Mouse (Mus musculus) hindbrain, embryonic 10.5 days (tissue): ENCODE results near the gene Rcc2. TPM values are rescaled to one million over a fixed set of nuclear protein-coding genes. Genes with fewer than 3 reads are reported as not detected.
A peak's percentile ranks its signal among the peaks of the same experiment; 100 is the strongest.

Source experiments
- DNase-seq: peaks from one replicate; pipeline ENCODE4 v3.0.0-alpha.2; 2017; ENCODE audit warnings: low spot score
- H3K27ac ChIP-seq: fragments of 300-500 bp; sonication (generic); 2 replicates; pipeline ENCODE4 v1.5.1; 2016; ENCODE audit warnings: mild to moderate bottlenecking, moderate library complexity
- H3K27me3 ChIP-seq: fragments of 300-500 bp; sonication (generic); 2 replicates; pipeline ENCODE4 v1.6.1; 2016; ENCODE audit warnings: mild to moderate bottlenecking; ENCODE audit not compliant: poor library complexity, insufficient read depth, severe bottlenecking
- H3K36me3 ChIP-seq: fragments of 300-500 bp; sonication (generic); 2 replicates; pipeline ENCODE4 v1.6.1; 2016; ENCODE audit warnings: mild to moderate bottlenecking, moderate library complexity
- H3K4me1 ChIP-seq: fragments of 300-500 bp; sonication (generic); replicated peaks from 2 replicates; pipeline ENCODE4 v1.6.1; 2016; ENCODE audit warnings: mild to moderate bottlenecking
- H3K4me3 ChIP-seq: fragments of 300-500 bp; sonication (generic); 2 replicates; pipeline ENCODE4 v1.5.1; 2016; ENCODE audit warnings: mild to moderate bottlenecking, moderate library complexity
- H3K9me3 ChIP-seq: fragments of 300-500 bp; sonication (generic); 2 replicates; pipeline ENCODE4 v1.6.1; 2016; ENCODE audit warnings: mild to moderate bottlenecking, moderate library complexity
- WGBS: fragments of 180-500 bp; shearing (Covaris S2); methylation state at CpG from one replicate; pipeline ENCODE4 v1.1.7; 2016; 5-methylcytosine and 5-hydroxymethylcytosine counted together
- polyA plus RNA-seq: library from polyadenylated mRNA; unstranded; fragments of >200 nt; fragmentation: Nextera tagmentation; extraction: Ambion mirVana; gene quantifications from 2 replicates; pipeline ENCODE4 v1.2.1, GENCODE M21; 2016

Rcc2 gene
- polyA plus RNA-seq, 1 experiment from 2014 or later, result 33.9 TPM

- DNase-seq, result peak; percentile 27
- WGBS, result 38% methylated on average over 12 of the region's 12 CpGs
- H3K36me3 ChIP-seq, result no peaks in the 10 kb centered on the region
- no peaks in the 10 kb centered on the region for H3K27me3 ChIP-seq
- H3K4me3 ChIP-seq, result no peak overlapping the region
- no peaks in the 10 kb centered on the region for H3K9me3 ChIP-seq
- peaks cover 13% of the 10 kb centered on the region for H3K4me1 ChIP-seq
- H3K27ac ChIP-seq, result peak overlapping the region; percentile 82
Measured at GRCm38 (mm10) chr4:140673527-140674264, 26.6 kb upstream of the Rcc2 start.

- H3K9me3 ChIP-seq, result no peaks in the 10 kb centered on the region
- WGBS, result 32% methylated on average over 13 of the region's 13 CpGs
- no peaks in the 10 kb centered on the region for H3K27me3 ChIP-seq
- H3K4me1 ChIP-seq, result peaks cover 14% of the 10 kb centered on the region
- no peaks in the 10 kb centered on the region for H3K36me3 ChIP-seq
- H3K27ac ChIP-seq, result peak overlapping the region; percentile 62
- DNase-seq, result peak; percentile 86
- no peak overlapping the region for H3K4me3 ChIP-seq
Measured at GRCm38 (mm10) chr4:140674345-140674926, 25.9 kb upstream of the Rcc2 start.

GRCm38 (mm10) chr4:140679038-140679437 lies 21.3 kb upstream of the Rcc2 start:
- Histone ChIP-seq H3K27me3 (no peaks in the 10 kb centered on the region), H3K36me3 (no peaks in the 10 kb centered on the region), H3K4me1 (peaks cover 18% of the 10 kb centered on the region), H3K27ac (0 out of 2 replicates have a peak overlapping the region, but pooled peaks have one; percentile 72), H3K4me3 (no peak overlapping the region), H3K9me3 (no peaks in the 10 kb centered on the region)
- DNase-seq, result peak; percentile 70
- 17% methylated on average over 5 of the region's 5 CpGs for WGBS

DNA sequence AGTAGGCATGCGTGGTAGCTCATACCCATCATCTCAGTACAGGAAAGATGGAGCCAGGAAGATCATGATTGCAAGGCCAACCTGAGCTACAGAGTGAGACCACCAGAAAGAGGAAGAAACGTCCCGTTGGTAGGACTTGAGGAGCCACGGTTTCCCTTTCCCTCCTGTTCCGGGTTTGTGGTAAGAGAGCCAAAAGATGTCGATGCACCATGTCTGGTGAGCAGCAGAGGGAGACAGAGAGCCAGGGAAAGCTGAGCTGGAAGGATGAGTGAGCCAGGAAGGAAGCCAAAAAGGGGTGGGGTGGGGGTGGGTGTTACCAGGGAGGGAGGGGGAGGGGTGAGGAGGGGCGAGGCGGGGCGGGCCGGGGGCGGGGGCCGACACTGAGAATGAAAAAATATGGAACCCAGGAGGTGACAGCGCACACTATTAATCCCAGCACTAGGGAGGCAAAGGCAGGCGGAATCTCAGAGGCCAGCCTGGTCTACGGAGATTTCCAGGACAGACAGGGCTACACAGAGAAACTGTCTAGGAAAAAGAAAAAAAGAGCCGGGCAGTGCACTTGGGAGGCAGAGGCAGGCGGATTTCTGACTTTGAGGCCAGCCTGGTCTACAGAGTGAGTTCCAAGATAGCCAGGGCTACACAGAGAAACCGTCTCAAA lies 20.5 kb upstream of the Rcc2 start:
- Histone ChIP-seq H3K27ac (peak overlapping the region; percentile 72; the same call in 1 of the 2 replicates), H3K27me3 (no peaks in the 10 kb centered on the region), H3K4me3 (0 out of 2 replicates have a peak overlapping the region, but pooled peaks have one; percentile 0), H3K4me1 (peaks cover 21% of the 10 kb centered on the region), H3K9me3 (no peaks in the 10 kb centered on the region), H3K36me3 (no peaks in the 10 kb centered on the region)
- 30% methylated on average over 17 of the region's 18 CpGs for WGBS
- peak; percentile 79 for DNase-seq

DNA sequence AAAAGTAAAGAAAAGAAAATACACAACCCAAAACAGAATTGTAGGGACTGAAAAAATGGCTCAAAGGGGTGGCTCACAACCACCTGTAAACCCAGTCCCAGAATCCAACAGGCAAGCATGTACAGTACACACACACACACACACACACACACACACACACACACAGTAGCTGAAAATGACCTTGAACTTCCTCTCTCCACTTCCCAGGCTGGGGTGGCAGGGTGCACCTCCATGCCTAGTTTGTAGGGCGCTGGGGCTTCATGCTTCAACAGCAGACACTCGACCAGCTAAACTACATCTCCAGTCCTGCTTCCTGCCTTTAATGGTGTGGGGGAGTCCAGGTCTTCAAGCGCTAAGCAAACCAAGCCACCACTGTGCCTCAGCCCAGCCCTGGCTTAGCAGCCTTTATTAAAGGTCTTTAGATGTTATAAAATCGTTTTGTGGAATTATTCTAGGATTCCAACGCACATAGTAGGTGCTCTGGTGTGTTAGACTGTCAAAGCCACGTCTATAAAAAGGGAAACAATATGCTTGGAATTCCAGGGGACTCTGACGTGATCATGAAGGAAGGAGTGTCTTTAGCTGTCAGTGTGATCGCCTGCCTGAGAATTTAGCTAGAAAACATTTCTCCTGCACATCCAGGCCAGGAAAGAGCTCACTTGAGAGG lies 19.5 kb upstream of the Rcc2 start:
- Histone ChIP-seq H3K36me3 (no peaks in the 10 kb centered on the region), H3K4me3 (no peak overlapping the region), H3K27ac (no peak overlapping the region), H3K4me1 (peaks cover 27% of the 10 kb centered on the region), H3K27me3 (peaks cover 7% of the 10 kb centered on the region), H3K9me3 (no peaks in the 10 kb centered on the region)
- no peak for DNase-seq
- 68% methylated on average over 8 of the region's 8 CpGs for WGBS

DNA sequence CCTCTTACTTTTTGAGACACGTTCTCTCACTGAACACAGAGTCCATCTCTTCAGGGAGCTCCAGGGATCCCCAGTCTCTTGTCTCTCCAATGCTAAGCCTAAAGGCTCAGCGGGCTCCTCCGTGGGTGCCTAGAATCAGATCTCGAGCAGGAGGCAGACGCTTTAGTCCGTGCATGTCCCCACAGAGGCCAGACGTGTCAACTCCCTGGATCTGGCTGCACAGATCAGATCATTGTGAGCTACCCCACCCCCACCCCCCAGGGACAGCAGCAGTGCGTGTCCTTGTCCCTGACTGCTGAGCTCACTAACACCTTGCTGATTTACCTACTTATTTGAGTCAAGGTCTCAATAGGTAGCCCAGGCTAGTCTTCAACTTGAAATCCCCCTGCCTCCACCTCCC lies 16.7 kb upstream of the Rcc2 start:
- H3K4me1 ChIP-seq, result peaks cover 32% of the 10 kb centered on the region
- H3K36me3 ChIP-seq, result no peaks in the 10 kb centered on the region
- H3K27ac ChIP-seq, result peak overlapping the region; percentile 76
- H3K4me3 ChIP-seq, result no peak overlapping the region
- H3K9me3 ChIP-seq, result no peaks in the 10 kb centered on the region
- DNase-seq, result peak; percentile 18
- H3K27me3 ChIP-seq, result peaks cover 7% of the 10 kb centered on the region
- 45% methylated on average over 8 of the region's 8 CpGs for WGBS

DNA sequence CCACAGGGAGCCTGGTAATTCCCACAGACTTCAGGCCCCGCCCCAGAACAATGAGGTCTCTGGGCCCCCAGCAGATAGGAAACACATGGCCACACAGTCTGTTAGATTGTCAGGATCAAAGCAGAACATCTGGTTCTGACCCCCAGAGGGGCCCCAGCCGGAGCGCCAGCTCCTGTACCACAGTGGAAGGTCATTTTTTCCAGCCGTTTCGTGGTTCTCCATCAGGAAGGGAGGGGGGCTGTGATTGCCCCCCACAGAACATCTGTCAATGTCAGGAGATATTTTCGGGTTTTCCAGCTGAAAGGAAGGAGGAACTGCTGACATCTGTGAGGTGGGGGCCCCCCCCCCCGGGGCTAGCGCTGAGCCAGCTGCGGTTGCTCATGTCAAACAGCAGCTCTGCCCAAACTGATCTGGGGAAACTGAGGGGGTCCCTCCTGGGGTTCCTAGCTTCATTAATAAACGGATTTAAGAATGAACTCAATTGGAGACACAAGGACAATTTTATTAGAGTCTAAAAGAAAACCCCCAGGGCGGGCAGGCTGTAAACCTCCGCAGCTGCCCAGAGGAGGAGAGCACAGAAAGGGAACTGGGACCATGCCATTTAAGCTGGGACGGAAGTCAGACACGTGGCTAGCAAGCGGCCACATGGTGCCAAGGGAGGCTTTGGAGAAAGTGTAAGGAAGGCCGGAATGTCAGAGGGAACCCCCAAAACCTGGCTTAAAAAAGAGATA lies 16.0 kb upstream of the Rcc2 start:
- H3K27me3 ChIP-seq, result peaks cover 7% of the 10 kb centered on the region
- WGBS, result 21% methylated on average over 16 of the region's 16 CpGs
- no peaks in the 10 kb centered on the region for H3K36me3 ChIP-seq
- peak overlapping the region; percentile 76 for H3K27ac ChIP-seq
- H3K4me3 ChIP-seq, result peak overlapping the region; percentile 32
- H3K9me3 ChIP-seq, result no peaks in the 10 kb centered on the region
- DNase-seq, result peak; percentile 71
- H3K4me1 ChIP-seq, result peaks cover 32% of the 10 kb centered on the region

DNA sequence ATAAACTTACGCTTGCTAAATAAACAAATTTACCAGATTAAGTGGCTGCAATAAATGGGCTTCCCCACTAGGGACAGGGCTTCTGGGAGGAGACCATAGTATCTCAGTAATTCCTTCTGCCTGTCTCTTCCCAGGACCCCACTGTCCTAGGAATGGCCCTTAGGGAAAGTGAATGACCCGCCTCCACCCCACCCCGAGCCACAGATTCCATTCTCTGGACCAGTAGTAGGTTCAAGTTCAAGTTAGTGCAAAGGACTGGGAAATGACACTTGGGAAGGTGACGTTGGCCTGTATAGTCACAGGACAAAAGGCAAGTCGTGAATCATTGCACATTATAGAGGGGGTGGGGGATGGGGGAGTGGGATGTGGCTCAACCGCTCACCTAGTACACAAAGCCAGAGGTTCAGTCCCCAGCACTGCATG lies 15.4 kb upstream of the Rcc2 start:
- H3K36me3 ChIP-seq, result no peaks in the 10 kb centered on the region
- 48% methylated on average over 6 of the region's 6 CpGs for WGBS
- H3K4me1 ChIP-seq, result peaks cover 27% of the 10 kb centered on the region
- peaks cover 7% of the 10 kb centered on the region for H3K27me3 ChIP-seq
- no peak overlapping the region for H3K4me3 ChIP-seq
- no peaks in the 10 kb centered on the region for H3K9me3 ChIP-seq
- peak overlapping the region; percentile 76 for H3K27ac ChIP-seq
- peak; percentile 23 for DNase-seq

DNA sequence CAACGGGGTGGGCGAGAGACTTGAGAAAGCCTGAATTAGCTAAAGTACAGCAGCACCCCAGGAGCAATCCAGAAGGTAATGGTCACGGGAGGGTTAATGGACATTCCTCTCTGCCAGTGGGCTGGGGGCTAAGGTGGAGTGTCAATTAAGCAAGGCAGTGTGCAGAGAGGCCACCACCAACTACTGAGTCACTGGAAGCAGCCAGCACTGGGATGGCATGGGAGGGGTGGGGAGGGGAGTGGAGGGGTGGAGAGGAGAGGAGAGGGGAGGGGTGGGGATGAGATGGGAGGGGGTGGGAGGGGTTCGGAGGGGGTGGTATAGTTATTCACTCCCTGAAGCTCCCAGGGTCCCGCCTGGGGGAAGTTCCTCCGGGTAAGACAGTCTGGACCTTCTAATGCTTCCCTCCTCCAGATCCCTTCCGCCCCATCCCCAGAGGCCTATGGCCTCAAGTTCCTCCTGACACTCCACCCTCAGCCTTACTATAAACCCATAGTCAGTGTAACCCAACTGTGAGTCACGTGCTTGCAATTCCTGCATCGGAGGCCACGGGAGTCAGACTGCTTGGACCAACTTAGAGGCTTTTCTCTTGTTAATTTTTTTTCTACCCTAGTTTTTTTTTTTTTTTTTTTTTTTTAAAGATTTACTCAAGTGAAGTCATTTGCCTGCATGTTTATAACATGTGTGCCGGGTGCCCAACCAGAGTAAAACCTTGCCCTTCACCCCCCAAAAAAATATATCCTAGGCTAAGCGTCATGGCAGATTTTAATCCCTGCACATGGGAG lies 12.1 kb upstream of the Rcc2 start:
- H3K27me3 ChIP-seq, result peaks cover 7% of the 10 kb centered on the region
- DNase-seq, result no peak
- no peaks in the 10 kb centered on the region for H3K36me3 ChIP-seq
- H3K4me3 ChIP-seq, result no peak overlapping the region
- peaks cover 43% of the 10 kb centered on the region for H3K4me1 ChIP-seq
- 65% methylated on average over 12 of the region's 12 CpGs for WGBS
- no peak overlapping the region for H3K27ac ChIP-seq
- no peaks in the 10 kb centered on the region for H3K9me3 ChIP-seq

DNA sequence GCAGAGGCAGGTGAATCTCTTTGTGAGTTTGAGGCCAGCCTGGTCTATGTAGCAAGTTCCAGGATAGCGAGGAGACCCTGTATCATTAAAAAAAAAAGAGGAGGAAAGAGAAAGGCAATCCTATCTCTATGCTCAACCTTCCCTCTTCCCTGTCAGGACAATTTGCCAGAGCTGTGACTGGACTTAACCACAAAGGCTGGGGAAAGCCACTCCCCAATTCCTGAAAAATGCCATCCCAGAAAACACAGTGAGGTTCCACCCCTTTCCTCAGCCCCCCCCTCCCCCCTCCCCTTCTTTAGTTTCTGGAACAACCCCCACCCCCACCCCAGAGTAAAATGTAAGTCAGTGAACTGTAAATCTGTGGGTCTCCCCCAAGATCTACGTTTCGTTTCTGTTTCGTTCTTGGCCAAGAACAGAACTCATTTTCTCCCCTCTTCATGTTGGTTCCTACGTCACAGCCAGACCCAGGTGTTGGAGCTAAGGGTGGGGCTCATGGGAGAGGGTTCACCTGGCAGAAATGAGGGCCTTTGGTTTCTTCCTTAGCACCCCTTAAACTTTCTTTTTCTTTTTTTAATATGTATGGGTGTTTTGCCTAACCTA lies 11.4 kb upstream of the Rcc2 start:
- Histone ChIP-seq H3K27me3 (peaks cover 7% of the 10 kb centered on the region), H3K27ac (no peak overlapping the region), H3K4me3 (no peak overlapping the region), H3K4me1 (peaks cover 38% of the 10 kb centered on the region), H3K36me3 (no peaks in the 10 kb centered on the region), H3K9me3 (no peaks in the 10 kb centered on the region)
- WGBS, result 88% methylated on average over 5 of the region's 5 CpGs
- no peak for DNase-seq

DNA sequence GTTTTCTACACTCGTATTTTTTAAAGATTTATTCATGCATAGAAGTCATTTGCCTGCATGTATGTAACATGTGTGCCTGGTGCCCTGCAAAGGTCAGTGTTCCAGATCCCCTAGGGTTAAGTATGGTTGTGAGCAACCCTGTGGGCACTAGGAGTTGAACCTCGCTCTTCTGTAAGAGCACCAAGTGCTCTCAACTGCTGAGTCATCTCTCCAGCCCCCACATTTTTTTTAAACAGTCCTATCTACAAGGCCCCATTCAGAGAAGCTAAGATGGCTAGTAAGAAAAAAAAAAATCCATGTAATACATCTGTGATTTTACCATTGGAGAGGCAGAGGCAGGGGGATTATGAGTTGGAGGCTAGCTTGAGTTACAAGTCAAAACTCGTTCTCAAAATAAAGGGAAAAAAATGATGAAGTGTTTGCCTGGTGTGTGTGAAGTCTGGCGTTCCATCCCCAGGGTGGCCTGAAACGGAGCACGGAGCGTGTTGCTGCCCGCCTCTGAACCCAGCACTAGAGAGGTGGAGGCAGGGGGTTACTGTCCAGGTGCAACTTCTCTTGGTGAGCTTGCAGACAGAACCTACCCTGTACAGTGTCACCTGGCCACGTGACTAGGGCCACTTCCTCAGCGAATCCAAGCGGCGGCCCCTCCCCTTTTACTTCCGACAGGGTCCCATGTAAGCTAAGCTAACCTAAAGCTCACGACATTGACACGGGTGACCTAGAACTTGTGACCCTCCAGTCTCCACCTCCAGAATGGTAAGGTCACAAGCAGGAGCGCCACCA lies 10.3 kb upstream of the Rcc2 start:
- Histone ChIP-seq H3K27ac (no peak overlapping the region; the same call in 1 of the 2 replicates), H3K4me1 (peaks cover 32% of the 10 kb centered on the region), H3K36me3 (no peaks in the 10 kb centered on the region), H3K27me3 (peaks cover 6% of the 10 kb centered on the region), H3K9me3 (no peaks in the 10 kb centered on the region), H3K4me3 (no peak overlapping the region)
- WGBS, result 76% methylated on average over 16 of the region's 16 CpGs
- no peak for DNase-seq
